Mouse (Mus musculus) cerebellum, adult 2 months (tissue): ENCODE measurements around the gene Ercc4.

Experiments
- CTCF ChIP-seq: fragments of 200-500 bp; IDR thresholded peaks from 2 replicates; pipeline ENCODE4 v1.5.1; 2011; ENCODE audit warnings: low read depth, mild to moderate bottlenecking, control low read depth, low read length, moderate library complexity, borderline replicate concordance; ENCODE audit not compliant: insufficient read depth
- POLR2A ChIP-seq: fragments of 200-500 bp; IDR thresholded peaks from 2 replicates; pipeline ENCODE4 v1.6.1; 2011; ENCODE audit warnings: low read length, control low read depth, borderline replicate concordance; ENCODE audit not compliant: insufficient read depth

DNA sequence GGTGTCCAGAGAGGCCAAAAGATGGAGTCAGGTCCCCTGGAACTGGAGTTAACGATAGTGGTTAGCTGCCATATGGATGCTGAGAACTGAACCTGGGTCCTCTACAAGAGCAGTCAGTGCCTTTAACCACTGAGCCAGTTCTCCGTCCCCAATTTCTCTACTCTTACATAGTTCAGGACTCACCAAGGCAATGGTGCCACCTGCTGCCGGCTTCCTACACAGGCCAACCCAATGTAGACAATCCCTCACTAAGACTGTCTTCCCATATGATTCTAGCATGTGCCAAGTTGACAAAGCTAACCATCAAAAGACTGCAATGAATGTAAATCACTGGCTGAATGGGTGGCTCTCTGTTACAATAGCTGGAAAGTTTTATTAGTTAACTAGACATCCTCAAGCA, 74.9 kb downstream of the Ercc4 start:
- TF ChIP-seq CTCF (no peak), POLR2A (no peak)
